Mouse (Mus musculus) c-Kit-positive CD71-negative TER-119-negative erythroid progenitor cells, embryonic 14.5 days (primary cell): ENCODE measurements at regions not wholly inside any gene's neighbourhood (a gene's known extent, or its start where the extent isn't known, plus 50 kb on each side); places are given as distances from the start of the nearest gene placed in this dataset.
A peak's percentile ranks its signal among the peaks of the same experiment; 100 is the strongest.
"Not testable (repeated sequence)": the region's sequence is repeated elsewhere in the genome, so short reads cannot be mapped to it uniquely, and the experiment has no call there.

ENCODE experiments used
- DNase-seq: peaks from one replicate; pipeline ENCODE4 v3.0.0-alpha.2; 2013; ENCODE audit warnings: low read depth

DNA sequence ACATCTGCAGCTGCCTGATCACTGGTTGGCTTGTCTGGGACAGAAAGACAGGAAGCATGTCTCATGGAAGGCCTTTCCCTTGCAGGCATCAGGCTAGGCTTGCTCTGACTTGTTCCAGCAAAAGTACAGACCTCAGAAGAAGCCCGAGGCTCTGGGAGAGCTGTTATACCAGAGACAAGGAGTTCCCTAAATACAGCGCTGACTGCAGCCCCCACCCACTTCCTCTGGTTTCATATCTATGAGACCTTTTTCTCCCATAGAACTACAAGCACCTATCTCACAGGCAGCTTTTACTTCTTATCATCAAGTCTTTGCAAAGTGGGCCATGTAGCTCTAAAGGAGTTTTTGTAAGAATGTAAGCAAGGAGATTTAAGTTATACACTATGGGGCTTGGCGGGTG, 312.2 kb upstream of the Vmn1r3 start:
- not testable (repeated sequence) for DNase-seq

DNA sequence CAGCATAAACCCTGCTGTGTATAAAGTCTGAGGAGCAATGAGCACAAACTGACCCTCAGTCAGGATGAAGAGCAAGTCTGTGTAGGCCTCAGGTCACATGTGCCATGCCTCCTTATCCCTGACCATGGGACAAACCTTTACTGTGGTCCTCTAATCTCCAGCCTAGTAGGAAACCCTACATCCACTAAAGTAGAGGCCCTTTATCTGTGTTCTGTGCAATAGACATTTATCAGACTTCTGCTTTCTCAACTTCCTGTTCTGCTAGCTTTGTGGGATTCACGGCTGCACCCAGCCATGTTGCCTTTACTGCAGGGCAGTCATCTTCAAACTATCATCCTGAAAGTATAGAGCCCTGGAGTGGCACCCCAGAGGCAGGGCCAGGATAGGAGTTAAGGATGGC, 310.8 kb upstream of the Vmn1r3 start:
- DNase-seq, result not testable (repeated sequence)

DNA sequence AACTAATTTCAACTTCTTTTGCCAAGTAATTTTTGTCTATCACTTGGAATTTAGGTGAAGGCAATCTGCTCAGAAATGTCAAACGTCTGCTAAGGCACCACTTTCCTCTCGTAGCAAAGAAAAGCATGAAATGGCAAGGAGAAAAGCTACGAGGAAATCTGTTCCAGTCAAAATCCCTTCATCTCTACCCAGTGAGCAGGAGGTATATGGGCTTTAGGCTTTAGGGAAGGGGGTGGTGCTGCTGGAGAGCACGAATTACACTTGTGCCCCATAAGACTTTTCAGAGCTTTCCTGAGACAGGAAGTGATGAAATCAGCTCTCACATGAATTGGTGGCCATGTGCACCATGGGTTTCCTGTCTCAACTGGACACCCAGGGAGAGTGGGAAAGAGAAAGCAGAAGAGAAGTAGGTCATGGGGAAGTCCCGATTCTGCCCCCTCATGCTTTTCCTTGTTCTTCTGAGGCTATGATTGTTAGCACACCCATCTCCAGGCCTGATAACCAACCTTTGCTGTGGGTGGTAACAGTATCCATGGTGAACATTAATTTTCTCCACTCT, 309.0 kb upstream of the Vmn1r3 start:
- not testable (repeated sequence) for DNase-seq

DNA sequence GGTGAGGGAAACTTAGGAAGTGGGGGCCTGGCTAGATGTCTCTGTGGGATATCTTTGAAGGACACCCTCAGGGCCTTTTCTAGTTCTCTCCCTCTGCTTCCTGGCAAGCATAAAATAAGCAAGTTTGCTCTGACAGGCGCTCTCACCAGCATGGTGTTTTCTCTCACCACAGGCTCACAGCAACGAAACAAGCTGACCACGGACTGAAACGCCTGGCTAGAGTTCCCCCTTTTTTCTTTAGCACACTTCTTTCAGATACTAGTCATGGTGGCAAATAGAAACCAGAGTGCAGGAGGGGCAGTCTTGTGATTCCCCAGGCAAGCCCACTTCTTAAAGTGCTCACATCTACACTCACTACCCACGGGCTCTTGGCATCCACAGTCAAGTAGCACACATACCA, 305.7 kb upstream of the Vmn1r3 start:
- DNase-seq, result not testable (repeated sequence)

DNA sequence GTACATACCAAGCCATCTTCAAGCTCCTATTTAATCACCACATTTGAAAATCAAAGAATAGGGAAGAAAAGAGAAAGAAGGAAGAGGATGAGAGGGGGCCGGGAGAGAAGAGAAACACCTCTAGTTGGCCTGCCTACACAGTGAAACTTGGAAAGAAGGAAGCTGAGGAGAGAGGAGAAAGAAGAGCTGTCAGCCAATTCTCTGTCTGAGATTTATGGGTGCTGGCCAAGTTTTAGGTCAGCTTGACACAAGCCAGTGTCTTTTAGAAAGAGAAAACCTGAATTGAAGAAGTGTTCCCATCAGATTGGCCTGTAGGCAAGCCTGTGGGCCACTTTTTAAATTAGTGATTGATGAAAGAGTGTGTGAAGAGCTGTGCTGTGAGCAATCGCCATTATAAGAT, 296.9 kb upstream of the Vmn1r3 start:
- no peak for DNase-seq

DNA sequence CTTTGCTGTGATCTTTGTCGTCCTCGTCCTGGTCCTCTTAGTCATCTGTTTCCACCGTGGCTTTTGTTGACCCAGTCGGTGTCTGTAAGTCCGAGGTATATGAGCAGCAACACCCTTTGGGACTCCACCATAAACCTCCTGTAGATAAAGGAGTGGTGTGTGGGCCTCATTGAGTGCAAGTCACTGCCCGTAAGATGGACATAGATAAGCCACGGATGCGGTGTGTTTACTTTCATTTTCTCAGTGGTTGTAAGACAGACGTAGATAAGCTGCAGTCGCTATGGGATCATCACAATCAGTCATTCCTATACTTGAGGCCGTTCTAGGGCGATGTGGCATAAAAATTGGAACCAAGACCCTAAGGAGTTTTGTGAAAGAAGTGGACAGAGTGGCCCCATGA, 271.6 kb upstream of the Vmn1r3 start:
- DNase-seq, result no peak

DNA sequence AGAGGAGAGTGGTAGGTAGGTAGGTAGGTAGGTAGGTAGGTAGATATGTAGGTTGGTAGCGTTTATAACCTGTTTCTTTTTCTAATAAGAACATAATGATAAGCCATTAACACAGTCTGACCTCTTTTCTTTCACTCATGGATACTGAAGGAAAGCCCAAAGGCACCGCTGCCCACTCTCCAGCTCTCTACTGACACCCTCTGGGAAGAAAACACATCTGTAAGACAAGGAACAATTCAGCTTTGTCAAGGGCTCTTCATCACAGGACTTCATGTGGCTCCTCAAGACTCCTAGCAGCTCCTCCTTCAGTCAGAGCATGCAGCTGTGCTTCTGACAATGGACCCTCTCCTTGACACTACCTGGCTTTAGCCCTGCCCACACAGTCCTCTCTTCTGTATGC, 252.2 kb upstream of the Vmn1r3 start:
- DNase-seq, result not testable (repeated sequence)

DNA sequence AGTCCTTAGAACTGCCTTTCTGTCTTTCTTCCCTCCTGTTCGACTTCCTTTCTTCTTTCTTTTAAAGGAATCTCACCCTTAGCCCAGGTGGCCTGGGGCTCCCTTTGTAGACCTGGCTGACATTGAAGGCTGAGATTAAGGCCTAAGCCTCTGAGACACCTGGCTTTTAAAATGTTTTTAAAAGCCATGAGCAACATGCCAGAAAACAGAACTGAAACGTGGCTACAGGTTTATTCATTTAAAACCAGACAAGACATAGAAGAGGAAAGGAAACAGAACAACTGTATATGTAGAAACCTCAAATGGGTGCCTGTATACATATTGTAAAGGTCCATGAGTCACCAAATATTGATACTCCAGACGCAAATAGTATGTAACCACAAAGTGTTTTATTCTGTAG, 242.8 kb upstream of the Vmn1r3 start:
- DNase-seq, result no peak

DNA sequence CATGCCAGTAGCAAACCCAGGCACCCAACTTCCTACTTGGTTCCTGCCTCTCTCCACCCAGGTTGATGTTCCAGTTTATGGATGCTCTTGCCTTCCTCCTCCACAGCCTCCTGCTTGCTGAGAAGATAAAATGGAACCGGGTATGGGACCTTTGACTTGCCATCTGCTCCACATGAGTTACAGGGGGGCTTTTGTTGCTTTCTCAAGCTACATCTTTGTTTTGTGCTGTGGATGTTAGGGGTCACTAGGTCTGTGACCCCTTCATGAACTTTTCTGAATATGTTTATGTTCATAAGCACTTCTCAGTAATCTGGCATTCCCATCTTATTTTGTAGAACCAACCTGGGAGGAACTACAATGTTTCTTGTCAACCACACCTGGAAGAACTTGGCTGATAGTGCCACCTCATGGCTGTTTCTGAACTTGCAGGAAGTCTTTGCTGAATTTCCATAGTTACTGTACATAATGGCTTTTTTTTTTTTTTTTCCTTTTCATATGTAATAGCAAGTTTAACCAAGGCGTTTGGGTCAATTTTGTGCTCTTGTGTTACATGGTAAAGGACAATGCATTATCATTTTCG, 234.9 kb upstream of the Vmn1r3 start:
- DNase-seq, result peak; percentile 50

DNA sequence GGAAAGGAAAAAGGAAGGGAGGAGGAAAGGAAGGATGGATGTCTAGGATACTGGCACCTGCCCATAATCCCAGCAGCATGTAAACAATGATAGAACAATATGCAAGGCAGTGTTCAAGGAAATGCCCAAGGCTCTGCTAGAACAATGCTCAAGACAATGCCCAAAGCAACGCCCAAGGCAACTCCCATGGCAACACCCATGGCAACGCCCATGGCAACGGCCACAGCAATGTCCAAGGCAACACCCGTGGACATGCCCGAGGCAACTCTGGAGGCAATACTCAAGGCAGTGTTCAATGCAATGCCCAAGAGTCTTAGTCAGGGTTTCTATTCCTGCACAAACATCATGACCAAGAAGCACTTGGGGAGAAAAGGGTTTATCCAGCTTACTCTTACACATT, 231.5 kb upstream of the Vmn1r3 start:
- no peak for DNase-seq

DNA sequence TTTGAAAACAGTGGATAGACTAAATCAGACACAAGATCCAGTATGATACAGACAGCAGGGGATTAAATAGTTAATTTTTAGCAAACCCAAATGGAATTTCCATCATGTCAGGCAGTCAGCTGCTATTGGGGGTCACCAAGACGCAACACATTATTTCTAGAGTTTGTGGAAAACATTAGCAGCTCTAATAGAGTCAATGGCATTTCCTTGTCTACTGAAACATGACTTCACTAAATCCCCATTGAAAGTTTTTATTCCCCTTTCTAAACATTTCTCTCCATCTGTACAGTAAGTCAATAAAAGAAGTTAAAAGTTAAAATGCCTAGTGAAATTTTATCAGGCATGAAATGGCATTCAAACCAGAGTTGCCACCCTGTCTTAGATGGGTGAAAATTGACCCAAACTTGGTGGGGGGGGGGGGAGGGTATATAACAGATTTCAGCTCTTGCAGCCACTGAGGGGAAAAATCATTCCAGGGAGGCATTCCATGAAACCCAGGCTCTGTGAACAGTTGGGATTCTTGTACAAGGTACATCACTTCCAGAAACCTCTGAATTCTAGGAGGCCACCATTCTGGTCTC, 229.4 kb upstream of the Vmn1r3 start:
- not testable (repeated sequence) for DNase-seq

DNA sequence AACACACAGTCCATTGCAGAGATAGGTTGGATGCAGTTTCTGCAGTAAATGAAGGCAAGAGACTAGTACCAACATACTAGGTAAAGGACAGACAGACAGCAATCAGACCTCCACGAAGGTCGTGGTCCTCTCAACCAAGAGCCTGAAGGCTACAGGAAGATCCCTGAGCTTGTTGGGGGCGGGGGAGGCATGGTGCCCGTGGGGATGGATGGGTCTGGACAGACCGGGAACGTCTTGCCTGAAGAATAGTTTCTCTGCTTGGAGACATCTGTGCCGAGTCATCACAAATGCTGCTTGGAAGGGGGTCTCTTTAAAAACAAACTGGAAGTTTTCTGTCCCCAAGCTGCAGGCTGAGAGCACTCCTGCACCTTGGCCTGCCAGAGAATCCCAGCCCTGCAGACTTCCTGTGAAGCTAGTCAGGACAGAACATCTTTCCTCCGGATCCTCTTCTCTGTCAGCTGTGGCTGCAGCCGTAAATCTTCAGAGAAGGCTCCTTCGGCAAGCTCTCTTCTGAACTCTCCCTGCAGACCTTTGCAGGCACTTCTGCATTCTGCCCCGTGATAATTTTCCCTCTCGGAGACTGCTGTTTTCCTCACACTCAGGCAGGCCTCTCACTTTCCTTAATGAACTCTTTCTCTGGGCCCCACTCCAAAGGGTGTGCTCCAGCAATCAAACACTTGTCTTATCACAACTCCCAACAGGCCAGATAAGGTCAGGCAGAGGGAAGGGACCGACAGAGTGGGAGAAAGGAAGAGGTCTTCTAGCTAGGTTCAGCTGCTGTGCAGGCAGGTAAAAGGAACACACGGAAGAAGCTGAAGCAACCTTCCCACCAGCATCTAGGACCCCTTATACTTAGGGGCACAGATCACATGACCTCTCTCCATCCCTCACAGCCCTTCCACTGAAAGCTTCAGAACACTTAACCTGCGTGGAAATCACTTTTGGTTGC, 228.6 kb upstream of the Vmn1r3 start:
- no peak for DNase-seq

DNA sequence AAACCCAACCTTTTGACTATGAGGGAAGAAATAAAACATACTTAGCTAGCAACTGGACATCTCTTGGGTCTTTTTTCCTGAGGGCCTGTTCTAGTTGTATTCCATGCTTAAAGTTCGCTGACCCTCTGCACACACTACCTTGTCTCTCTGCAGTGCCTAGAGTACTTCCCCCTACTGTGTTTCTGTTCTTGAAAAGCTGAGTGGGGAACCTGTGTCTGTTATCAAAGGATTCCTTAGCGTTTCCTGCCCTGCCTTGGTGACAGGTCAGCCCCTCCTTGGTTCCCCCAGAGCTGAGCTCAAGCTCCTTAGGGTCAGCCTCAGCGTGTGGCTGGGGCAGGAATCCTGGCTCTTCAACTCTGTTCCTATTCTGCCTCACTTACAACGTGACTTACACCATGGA, 227.2 kb upstream of the Vmn1r3 start:
- DNase-seq, result not testable (repeated sequence)

DNA sequence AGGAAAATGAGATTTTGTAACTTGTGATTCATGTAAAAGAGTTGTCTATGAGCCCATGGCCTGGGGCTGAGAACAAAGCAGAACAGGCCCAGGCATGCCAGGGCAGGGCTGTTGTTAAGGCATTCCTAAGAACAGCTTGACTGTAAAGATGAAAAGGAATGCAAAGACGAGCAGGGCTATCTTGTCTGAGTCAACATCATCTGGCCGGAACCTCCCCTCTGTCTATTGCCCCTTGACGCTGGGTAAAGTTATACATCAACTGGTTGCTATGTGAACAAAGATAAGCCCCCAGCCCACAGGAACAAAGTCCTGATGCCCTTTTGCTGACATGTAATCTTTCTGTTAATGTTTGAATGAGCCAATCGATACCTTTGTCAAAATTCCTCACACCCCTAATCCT, 217.7 kb upstream of the Vmn1r3 start:
- not testable (repeated sequence) for DNase-seq

DNA sequence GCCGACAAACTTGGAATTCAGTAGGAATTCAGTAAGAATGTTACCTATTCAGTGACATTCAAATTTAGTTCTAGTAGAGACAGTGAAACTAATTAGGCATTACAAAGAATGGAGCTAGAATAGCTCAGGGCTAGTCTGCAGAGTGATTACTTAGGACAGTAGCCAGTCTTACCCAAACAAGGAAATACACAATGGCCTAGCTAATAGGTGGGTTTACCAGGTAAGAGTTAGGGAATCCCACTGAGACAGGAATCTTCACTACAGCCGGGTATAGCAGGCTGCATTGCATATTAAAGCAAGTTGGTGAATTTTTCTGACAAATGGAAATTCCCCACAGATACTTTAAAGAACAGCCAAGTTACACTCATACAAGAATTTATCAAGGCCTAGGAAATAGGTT, 216.6 kb upstream of the Vmn1r3 start:
- not testable (repeated sequence) for DNase-seq

DNA sequence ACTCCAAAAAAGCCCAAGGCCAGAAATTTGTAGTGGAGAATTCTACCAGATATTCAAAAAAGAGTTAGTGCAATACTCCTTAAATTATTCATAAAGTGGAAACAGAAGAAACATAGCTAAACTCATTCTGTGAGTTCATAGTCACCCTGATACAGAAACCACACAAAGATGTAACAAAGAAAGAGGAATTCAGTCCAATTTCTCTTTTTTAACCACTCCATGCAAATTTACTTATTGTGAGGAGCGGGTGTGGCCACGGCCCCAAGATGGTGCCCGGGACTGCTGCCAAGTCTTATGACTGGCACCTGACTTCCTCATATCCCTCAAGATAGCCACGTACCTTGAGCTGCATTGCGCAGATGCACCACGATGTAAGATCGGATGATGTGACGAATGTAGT, 206.4 kb upstream of the Vmn1r3 start:
- DNase-seq, result not testable (repeated sequence)

DNA sequence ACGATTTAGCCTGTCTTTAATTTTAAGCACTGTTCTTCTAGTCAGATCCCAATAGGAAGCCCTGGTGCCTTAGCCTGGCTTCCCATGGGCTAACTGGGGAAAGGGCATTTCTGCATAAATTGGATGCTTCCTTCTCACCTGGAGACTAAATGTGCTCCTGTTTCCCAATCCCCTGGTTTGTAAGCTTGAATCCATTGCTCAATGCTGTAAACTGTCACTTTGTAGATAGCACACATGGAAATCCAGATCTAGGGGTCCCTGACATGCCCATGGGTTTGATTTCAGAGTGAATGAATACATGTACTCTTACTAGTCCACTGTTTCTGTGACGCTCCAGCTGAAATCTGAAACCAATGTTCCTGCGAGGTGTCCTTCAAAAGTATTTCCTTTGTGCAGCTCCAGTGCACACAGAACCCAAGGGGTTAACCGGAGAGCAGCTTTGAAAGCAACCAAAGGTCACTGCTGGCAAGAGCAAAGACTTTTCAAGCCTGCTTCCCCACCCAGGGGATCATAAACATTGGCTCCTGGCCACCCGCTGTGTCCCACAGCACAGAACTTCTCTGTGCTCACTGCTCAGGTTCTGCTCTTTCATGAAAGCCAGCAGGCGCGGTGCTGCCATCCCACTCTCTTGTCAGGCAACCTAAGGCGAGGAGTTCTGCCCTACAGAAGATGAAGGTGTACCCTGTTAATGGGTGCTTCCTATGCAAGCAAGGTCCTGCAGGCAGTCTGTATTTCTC, 188.0 kb upstream of the Vmn1r3 start:
- DNase-seq, result not testable (repeated sequence)

DNA sequence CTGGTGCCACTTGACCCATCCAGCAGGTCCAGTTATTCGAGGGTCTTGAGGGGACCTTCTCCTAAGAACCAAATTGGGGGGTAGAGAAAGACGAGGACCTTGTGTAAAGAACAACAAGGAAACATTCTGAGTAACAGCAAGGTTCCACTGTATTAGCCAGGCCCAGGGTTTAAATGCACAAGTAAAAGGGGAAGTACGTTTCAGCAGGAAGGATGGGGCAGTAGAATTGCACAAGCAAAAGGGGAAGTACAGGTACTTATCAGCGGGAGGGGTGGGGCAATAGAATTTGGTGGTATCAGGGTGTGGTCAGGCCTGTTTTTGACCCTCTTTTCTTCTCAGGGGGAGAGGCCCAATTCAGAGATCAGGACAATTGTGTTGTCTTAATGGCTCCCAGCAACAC, 182.9 kb upstream of the Vmn1r3 start:
- DNase-seq, result not testable (repeated sequence)

DNA sequence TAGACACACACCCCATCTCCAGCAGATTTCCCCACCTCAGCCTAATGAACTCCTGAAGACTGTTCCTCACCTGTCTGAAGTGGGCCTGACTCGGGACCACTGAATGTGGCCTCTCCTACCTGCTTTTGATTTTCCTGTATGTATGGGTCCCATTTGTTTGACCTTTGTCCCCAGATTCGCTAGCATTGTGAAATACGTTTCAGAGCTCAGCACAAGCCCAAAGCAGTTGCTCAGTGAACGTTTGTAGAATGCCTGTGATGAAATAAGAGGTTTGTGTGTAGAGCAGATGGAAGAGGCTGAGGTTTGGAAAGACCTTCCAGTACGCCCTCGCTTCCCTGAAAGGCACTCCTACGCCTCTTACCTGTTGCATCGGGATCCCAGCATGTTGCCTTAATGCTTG, 158.3 kb upstream of the Vmn1r3 start:
- not testable (repeated sequence) for DNase-seq

DNA sequence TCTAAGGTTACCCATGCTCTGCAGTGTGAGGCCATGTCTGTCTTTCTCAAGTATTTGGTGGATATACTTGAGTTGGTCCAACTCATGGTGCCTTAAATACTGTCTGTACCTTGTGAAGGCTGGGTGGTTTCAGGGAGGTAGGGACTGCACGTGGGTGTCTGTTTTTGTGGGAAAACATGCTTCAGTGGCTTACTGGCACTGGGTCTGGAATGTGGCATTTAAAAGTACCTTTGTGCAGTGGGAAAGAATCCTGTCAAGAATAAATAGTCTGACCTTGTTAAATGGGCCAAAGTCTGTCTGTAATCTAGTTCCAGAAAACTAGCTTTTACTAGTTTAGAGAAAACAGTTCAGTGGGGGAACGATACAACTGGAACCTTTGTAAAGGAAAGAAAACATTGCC, 157.5 kb upstream of the Vmn1r3 start:
- DNase-seq, result not testable (repeated sequence)

DNA sequence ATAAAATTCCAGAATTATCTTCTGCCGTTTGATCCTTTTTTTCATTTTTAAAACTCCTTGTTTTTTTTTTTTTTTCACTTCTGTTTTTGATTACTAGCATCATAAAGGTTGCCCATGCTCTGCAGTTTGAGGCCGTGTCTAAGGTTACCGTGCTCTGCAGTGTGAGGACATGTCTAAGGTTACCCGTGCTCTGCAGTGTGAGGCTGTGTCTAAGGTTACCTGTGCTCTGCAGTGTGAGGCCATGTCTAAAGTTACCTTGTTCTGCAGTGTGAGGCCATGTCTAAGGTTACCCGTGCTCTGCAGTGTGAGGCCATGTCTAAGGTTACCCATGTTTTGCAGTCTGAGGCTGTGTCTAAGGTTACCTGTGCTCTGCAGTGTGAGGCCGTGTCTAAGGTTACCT, 157.0 kb upstream of the Vmn1r3 start:
- DNase-seq, result not testable (repeated sequence)
